Mouse (Mus musculus): ENCODE data around the gene Ankrd40.

Ankrd40 gene

GRCm38 (mm10) chr11:94327693-94328643 is at the start of gene Ankrd40:
Gene Ankrd40, plus strand, starts transcription at chr11:94328001.
- DNase-seq: peak; percentile 92

GRCm38 (mm10) chr11:94281199-94282181 is 46.3 kb upstream of the Ankrd40 start, which contains the start of gene Gm21885:
Gene Gm21885, plus strand, starts transcription at chr11:94281873.
- DNase-seq: no peak

GRCm38 (mm10) chr11:94282291-94282690 is 45.5 kb upstream of the Ankrd40 start:
- no peak for DNase-seq

- DNase-seq: no peak
Measured at GRCm38 (mm10) chr11:94283536-94284099, 44.2 kb upstream of the Ankrd40 start.

- DNase-seq: no peak
Measured at GRCm38 (mm10) chr11:94285886-94286574, 41.8 kb upstream of the Ankrd40 start.

- no peak for DNase-seq
Measured at GRCm38 (mm10) chr11:94287105-94287504, 40.7 kb upstream of the Ankrd40 start.

GRCm38 (mm10) chr11:94290062-94290740 is 37.6 kb upstream of the Ankrd40 start:
- DNase-seq: no peak

GRCm38 (mm10) chr11:94294996-94295845 is 32.6 kb upstream of the Ankrd40 start:
- DNase-seq: no peak

- DNase-seq: no peak
Measured at GRCm38 (mm10) chr11:94312733-94313132, 15.1 kb upstream of the Ankrd40 start.

GRCm38 (mm10) chr11:94314098-94314652 is 13.6 kb upstream of the Ankrd40 start:
- DNase-seq: no peak

GRCm38 (mm10) chr11:94315308-94315707 is 12.5 kb upstream of the Ankrd40 start:
- no peak for DNase-seq

GRCm38 (mm10) chr11:94316528-94316927 is 11.3 kb upstream of the Ankrd40 start:
- DNase-seq: no peak

- no peak for DNase-seq
Measured at GRCm38 (mm10) chr11:94317014-94317413, 10.8 kb upstream of the Ankrd40 start.

- no peak for DNase-seq
Measured at GRCm38 (mm10) chr11:94317515-94317914, 10.3 kb upstream of the Ankrd40 start.

GRCm38 (mm10) chr11:94318056-94318455 is 9.7 kb upstream of the Ankrd40 start:
- DNase-seq: no peak

- peak; percentile 55 for DNase-seq
Measured at GRCm38 (mm10) chr11:94320969-94321930, 6.6 kb upstream of the Ankrd40 start.

GRCm38 (mm10) chr11:94321931-94322400 is 5.8 kb upstream of the Ankrd40 start, which contains the start of gene Luc7l3:
Gene Luc7l3, minus strand, starts transcription at chr11:94321988.
- DNase-seq: peak; percentile 95

GRCm38 (mm10) chr11:94322636-94323035 is 5.2 kb upstream of the Ankrd40 start:
- no peak for DNase-seq

Measured in right cerebral cortex, postnatal 4 days (tissue).